Mouse (Mus musculus): ENCODE results near the gene Efhc1. TPM values are rescaled to one million over a fixed set of nuclear protein-coding genes. Genes with fewer than 3 reads are reported as not detected.

The Efhc1 gene
- polyA plus RNA-seq, 1 experiment from 2014 or later = 2.0 TPM

DNA sequence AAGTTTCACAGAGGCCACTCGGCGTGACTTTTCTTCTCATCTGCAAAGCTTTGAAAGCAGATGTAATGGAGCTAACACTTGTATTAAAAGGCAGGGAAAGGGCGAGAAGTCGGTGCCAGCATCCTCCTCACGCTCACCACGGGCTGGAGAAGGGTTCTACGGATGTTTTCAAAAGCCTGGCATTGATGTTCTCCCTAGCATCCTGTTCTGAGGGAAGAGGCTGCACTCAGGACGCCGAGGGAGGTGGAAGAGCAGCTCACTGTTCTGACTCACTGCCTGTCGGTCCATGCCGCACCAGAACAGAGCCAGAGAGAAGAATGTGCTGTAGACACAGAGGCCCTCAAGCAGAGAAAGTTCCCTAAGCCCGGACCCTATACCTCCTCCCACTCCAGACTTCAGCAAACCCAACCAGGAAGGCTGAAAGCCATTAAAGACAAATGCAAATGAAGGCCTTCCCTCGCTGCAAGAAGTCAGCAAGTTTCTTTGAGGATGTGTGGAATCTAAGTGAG is 46.5 kb downstream of the Efhc1 start:
- Histone ChIP-seq H3K9ac (ENCODE audit: low read depth, low read length) (no peak overlapping the region), H3K9me3 (replicated peaks; ENCODE audit: low read length) (no peaks in the 10 kb centered on the region), H3K4me1 (replicated peaks; ENCODE audit: insufficient read depth, low read length) (peaks cover 4% of the 10 kb centered on the region; the same call in 1 of the 2 replicates), H3K36me3 (ENCODE audit: insufficient read depth, low read length) (peaks cover 24% of the 10 kb centered on the region), H3K4me3 (replicated peaks; ENCODE audit: low read depth, low read length) (no peak overlapping the region), H3K27me3 (ENCODE audit: insufficient read depth, low read length) (no peaks in the 10 kb centered on the region), H3K27ac (peak overlapping the region; percentile 28; the same call in 1 of the 2 replicates), H3K4me2 (ENCODE audit: low read length) (no peak overlapping the region)
- WGBS = 50% methylated on average over 13 of the region's 13 CpGs
- no peak for TF ChIP-seq CTCF (IDR thresholded peaks at IDR 0.05; ENCODE audit: low read depth)
- ATAC-seq (replicated peaks; ENCODE audit: low FRiP score, low read depth) = 0 out of 2 replicates have a peak, but pooled peaks have one; percentile 33
- peak; percentile 36 for DNase-seq (ENCODE audit: low spot score)

GRCm38 (mm10) chr1:21002246-21003142 is 51.1 kb downstream of the Efhc1 start:
- no peak for TF ChIP-seq CTCF (IDR thresholded peaks at IDR 0.05; ENCODE audit: low read depth)
- peaks cover 47% of the 10 kb centered on the region for H3K36me3 ChIP-seq (ENCODE audit: insufficient read depth, low read length)
- H3K27ac ChIP-seq = no peak overlapping the region
- H3K9ac ChIP-seq (ENCODE audit: low read depth, low read length) = no peak overlapping the region
- H3K9me3 ChIP-seq (replicated peaks; ENCODE audit: low read length) = no peaks in the 10 kb centered on the region
- 0 out of 2 replicates have a peak, but pooled peaks have one; percentile 8 for ATAC-seq (replicated peaks; ENCODE audit: low FRiP score, low read depth)
- H3K4me2 ChIP-seq (ENCODE audit: low read length) = no peak overlapping the region
- no peak overlapping the region for H3K4me3 ChIP-seq (replicated peaks; ENCODE audit: low read depth, low read length)
- H3K27me3 ChIP-seq (ENCODE audit: insufficient read depth, low read length) = no peaks in the 10 kb centered on the region
- whole genome bisulfite sequencing = 90% methylated on average over 14 of the region's 14 CpGs
- DNase-seq (ENCODE audit: low spot score) = no peak
- H3K4me1 ChIP-seq (replicated peaks; ENCODE audit: insufficient read depth, low read length) = 0 out of 2 replicates have a peak, but pooled peaks cover 4% of the 10 kb centered on the region

GRCm38 (mm10) chr1:21004596-21004995 is 53.2 kb downstream of the Efhc1 start:
- no peak overlapping the region for H3K9ac ChIP-seq (ENCODE audit: low read depth, low read length)
- H3K36me3 ChIP-seq (ENCODE audit: insufficient read depth, low read length) = peaks cover 47% of the 10 kb centered on the region
- H3K27ac ChIP-seq = no peak overlapping the region
- 78% methylated on average over 8 of the region's 8 CpGs for WGBS
- H3K4me3 ChIP-seq (replicated peaks; ENCODE audit: low read depth, low read length) = no peak overlapping the region
- H3K27me3 ChIP-seq (ENCODE audit: insufficient read depth, low read length) = no peaks in the 10 kb centered on the region
- H3K4me2 ChIP-seq (ENCODE audit: low read length) = no peak overlapping the region
- DNase-seq (ENCODE audit: low spot score) (no peak), ATAC-seq (replicated peaks; ENCODE audit: low FRiP score, low read depth) (no peak)
- no peak for TF ChIP-seq CTCF (IDR thresholded peaks at IDR 0.05; ENCODE audit: low read depth)
- H3K9me3 ChIP-seq (replicated peaks; ENCODE audit: low read length) = no peaks in the 10 kb centered on the region
- H3K4me1 ChIP-seq (replicated peaks; ENCODE audit: insufficient read depth, low read length) = no peaks in the 10 kb centered on the region

GRCm38 (mm10) chr1:21006775-21007174 is 55.3 kb downstream of the Efhc1 start:
- DNase-seq (ENCODE audit: low spot score) = no peak

DNA sequence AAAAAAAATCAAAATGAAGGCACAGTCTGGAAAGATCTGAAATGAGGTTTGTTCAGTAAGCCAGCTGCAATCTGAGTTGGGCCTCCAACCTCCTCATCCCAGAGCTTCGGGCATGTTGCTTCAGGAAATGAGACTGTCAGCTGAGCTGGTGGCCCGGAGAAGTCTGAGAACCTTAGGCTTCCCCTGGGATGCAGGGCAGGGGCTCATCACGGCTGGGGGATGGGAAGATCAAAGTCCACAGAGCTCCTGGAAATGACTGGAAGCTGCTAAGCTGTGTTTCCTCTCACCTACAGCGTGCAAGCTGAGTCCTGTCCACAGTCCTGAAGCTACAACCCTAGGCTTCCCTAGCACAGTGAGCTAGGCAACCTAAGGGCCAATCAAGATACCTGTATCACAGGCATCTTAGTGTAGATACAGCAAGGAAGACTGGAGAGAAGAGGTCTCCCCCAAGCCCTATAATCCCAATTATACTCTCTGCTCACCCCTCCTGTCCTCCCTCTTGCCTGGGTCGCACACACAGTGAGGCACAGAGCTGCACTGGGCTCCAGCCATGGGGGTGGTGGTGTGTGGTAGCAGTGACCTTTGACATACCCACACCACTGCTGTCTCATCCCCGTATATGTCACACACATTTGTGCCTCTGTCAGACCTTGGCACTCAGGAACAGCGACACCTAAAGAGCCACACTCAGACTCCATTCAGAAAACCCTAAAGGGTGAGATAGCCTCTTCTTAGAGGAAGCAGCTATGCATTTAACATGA is 56.7 kb downstream of the Efhc1 start:
- WGBS = 42% methylated on average over 7 of the region's 7 CpGs
- Histone ChIP-seq H3K4me2 (ENCODE audit: low read length) (no peak overlapping the region), H3K27ac (no peak overlapping the region), H3K9me3 (replicated peaks; ENCODE audit: low read length) (no peaks in the 10 kb centered on the region), H3K9ac (ENCODE audit: low read depth, low read length) (no peak overlapping the region), H3K4me3 (replicated peaks; ENCODE audit: low read depth, low read length) (no peak overlapping the region), H3K27me3 (ENCODE audit: insufficient read depth, low read length) (no peaks in the 10 kb centered on the region), H3K36me3 (ENCODE audit: insufficient read depth, low read length) (peaks cover 39% of the 10 kb centered on the region; the same call in 1 of the 2 replicates), H3K4me1 (replicated peaks; ENCODE audit: insufficient read depth, low read length) (no peaks in the 10 kb centered on the region)
- no peak for TF ChIP-seq CTCF (IDR thresholded peaks at IDR 0.05; ENCODE audit: low read depth)
- DNase-seq (ENCODE audit: low spot score) (no peak), ATAC-seq (replicated peaks; ENCODE audit: low FRiP score, low read depth) (no peak)

More at GRCm38 (mm10) chr1:21006775-21007174, 55.3 kb downstream of the Efhc1 start:
- Histone ChIP-seq H3K4me2 (ENCODE audit: low read length) (no peak overlapping the region), H3K9ac (ENCODE audit: low read depth, low read length) (no peak overlapping the region), H3K27ac (no peak overlapping the region), H3K27me3 (ENCODE audit: insufficient read depth, low read length) (no peaks in the 10 kb centered on the region), H3K4me3 (replicated peaks; ENCODE audit: low read depth, low read length) (no peak overlapping the region), H3K9me3 (replicated peaks; ENCODE audit: low read length) (no peaks in the 10 kb centered on the region), H3K36me3 (ENCODE audit: insufficient read depth, low read length) (peaks cover 47% of the 10 kb centered on the region; the same call in 1 of the 2 replicates), H3K4me1 (replicated peaks; ENCODE audit: insufficient read depth, low read length) (no peaks in the 10 kb centered on the region)
- no peak for ATAC-seq (replicated peaks; ENCODE audit: low FRiP score, low read depth)
- 93% methylated on average over 5 of the region's 5 CpGs for WGBS
- TF ChIP-seq CTCF (IDR thresholded peaks at IDR 0.05; ENCODE audit: low read depth) = no peak

DNA sequence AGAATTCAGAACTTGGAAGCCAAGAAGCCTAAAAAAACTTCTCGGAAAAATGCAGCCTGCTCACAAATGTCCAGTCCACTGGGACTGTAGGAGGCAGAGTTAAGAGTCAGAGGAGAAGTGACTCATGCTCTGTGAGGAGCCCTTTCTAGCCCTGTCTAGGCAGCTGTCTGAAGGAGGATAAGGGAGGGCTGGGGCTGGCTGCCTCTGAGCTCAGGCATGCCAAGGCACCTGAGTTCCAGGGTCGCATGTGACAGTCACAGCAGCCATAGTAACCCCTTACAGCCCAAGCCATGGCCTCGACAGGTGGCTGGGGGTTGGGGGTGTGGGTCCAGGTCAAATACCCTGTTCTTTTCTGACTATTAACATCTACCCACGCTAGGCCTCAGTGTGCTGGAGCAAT is 57.5 kb downstream of the Efhc1 start:
- Histone ChIP-seq H3K9ac (ENCODE audit: low read depth, low read length) (no peak overlapping the region), H3K27ac (no peak overlapping the region), H3K4me1 (replicated peaks; ENCODE audit: insufficient read depth, low read length) (no peaks in the 10 kb centered on the region), H3K4me3 (replicated peaks; ENCODE audit: low read depth, low read length) (no peak overlapping the region), H3K9me3 (replicated peaks; ENCODE audit: low read length) (no peaks in the 10 kb centered on the region), H3K4me2 (ENCODE audit: low read length) (no peak overlapping the region), H3K36me3 (ENCODE audit: insufficient read depth, low read length) (peaks cover 32% of the 10 kb centered on the region; the same call in 1 of the 2 replicates), H3K27me3 (ENCODE audit: insufficient read depth, low read length) (no peaks in the 10 kb centered on the region)
- no peak for TF ChIP-seq CTCF (IDR thresholded peaks at IDR 0.05; ENCODE audit: low read depth)
- no peak; the same call in 1 of the 2 replicates for ATAC-seq (replicated peaks; ENCODE audit: low FRiP score, low read depth)
- DNase-seq (ENCODE audit: low spot score) = peak; percentile 14
- WGBS = 59% methylated on average over 4 of the region's 4 CpGs
